Mouse (Mus musculus) hindbrain, embryonic 15.5 days (tissue): Measurements from ENCODE around the gene Cercam. TPM values are rescaled to one million over a fixed set of nuclear protein-coding genes. Genes with fewer than 3 reads are reported as not detected.

Experiments
- ATAC-seq: fragments of 200-750 bp; cut with Nextera tagmentation; 2 replicates; pipeline ENCODE4 v1.8.0; 2017; ENCODE audit warnings: low read depth, moderate number of reproducible peaks, moderate TSS enrichment; ENCODE audit not compliant: low FRiP score
- H3K27ac ChIP-seq: fragments of 300-500 bp; sonication (generic); replicated peaks from 2 replicates; pipeline ENCODE4 v1.5.1; 2015; ENCODE audit warnings: mild to moderate bottlenecking, inconsistent platforms
- H3K27me3 ChIP-seq: fragments of 300-500 bp; sonication (generic); 2 replicates; pipeline ENCODE4 v1.6.1; 2015; ENCODE audit warnings: control low read depth, inconsistent platforms
- H3K36me3 ChIP-seq: fragments of 300-500 bp; sonication (generic); 2 replicates; pipeline ENCODE4 v1.6.1; 2015; ENCODE audit warnings: control low read depth, inconsistent platforms
- H3K4me1 ChIP-seq: fragments of 300-500 bp; sonication (generic); replicated peaks from 2 replicates; pipeline ENCODE4 v1.6.1; 2015; ENCODE audit warnings: control low read depth, inconsistent platforms
- H3K4me2 ChIP-seq: fragments of 300-500 bp; sonication (generic); 2 replicates; pipeline ENCODE4 v1.6.1; 2015; ENCODE audit warnings: moderate library complexity, mild to moderate bottlenecking, inconsistent platforms
- H3K4me3 ChIP-seq: fragments of 300-500 bp; sonication (generic); 2 replicates; pipeline ENCODE4 v1.5.1; 2015; ENCODE audit warnings: mild to moderate bottlenecking, inconsistent platforms
- H3K9ac ChIP-seq: fragments of 300-500 bp; sonication (generic); 2 replicates; pipeline ENCODE4 v1.6.1; 2015; ENCODE audit warnings: inconsistent platforms
- H3K9me3 ChIP-seq: fragments of 300-500 bp; sonication (generic); 2 replicates; pipeline ENCODE4 v1.6.1; 2016; ENCODE audit warnings: control low read depth, inconsistent platforms
- WGBS: fragments of 180-500 bp; shearing (Covaris S2); methylation state at CpG from one replicate; pipeline ENCODE4 v1.1.7; 2015; 5-methylcytosine and 5-hydroxymethylcytosine counted together
- polyA plus RNA-seq: library from polyadenylated mRNA; unstranded; fragments of >200 nt; fragmentation: Nextera tagmentation; extraction: Ambion mirVana; gene quantifications from 2 replicates; pipeline ENCODE4 v1.2.1, GENCODE M21; 2015

Gene Cercam
- 22.1 and 25.9 TPM in 2 replicates for polyA plus RNA-seq

- ATAC-seq = peak; percentile 92
- Histone ChIP-seq H3K36me3 (no peaks in the 10 kb centered on the region), H3K27me3 (no peaks in the 10 kb centered on the region), H3K4me3 (peak within 1 kb of the TSS; percentile 46), H3K27ac (peak within 1 kb of the TSS; percentile 81), H3K9me3 (no peaks in the 10 kb centered on the region), H3K9ac (peak within 1 kb of the TSS; percentile 48), H3K4me1 (peaks cover 18% of the 10 kb centered on the region), H3K4me2 (peak within 1 kb of the TSS; percentile 74)
- under 1% methylated on average over 35 of the region's 44 CpGs for WGBS
These were observed at the start of gene Cercam for GRCm38 (mm10) chr2:29868949-29869645. Cercam (plus strand) TSS chr2:29869164.

- Histone ChIP-seq H3K9ac (peak overlapping the region; percentile 59; the same call in 1 of the 2 replicates), H3K27me3 (no peaks in the 10 kb centered on the region), H3K4me3 (peak overlapping the region; percentile 47), H3K27ac (peak overlapping the region; percentile 96), H3K4me1 (peaks cover 24% of the 10 kb centered on the region), H3K4me2 (peak overlapping the region; percentile 84), H3K9me3 (no peaks in the 10 kb centered on the region), H3K36me3 (peaks cover 25% of the 10 kb centered on the region)
- WGBS = 3% methylated on average over 2 of the region's 2 CpGs
- no peak for ATAC-seq
These were observed 49.6 kb upstream of the Cercam start for GRCm38 (mm10) chr2:29819363-29819762.

- peaks cover 17% of the 10 kb centered on the region for H3K36me3 ChIP-seq
- no peaks in the 10 kb centered on the region for H3K27me3 ChIP-seq
- no peaks in the 10 kb centered on the region for H3K9me3 ChIP-seq
- ATAC-seq = peak; percentile 78
- H3K4me2 ChIP-seq = peak within 1 kb of the TSS; percentile 84
- peaks cover 24% of the 10 kb centered on the region for H3K4me1 ChIP-seq
- peak within 1 kb of the TSS; percentile 47 for H3K4me3 ChIP-seq
- H3K9ac ChIP-seq = peak within 1 kb of the TSS; percentile 59
- WGBS = under 1% methylated on average over 35 of the region's 35 CpGs
- H3K27ac ChIP-seq = peak within 1 kb of the TSS; percentile 96
These were observed 48.7 kb upstream of the Cercam start, which contains the start of gene Urm1 for GRCm38 (mm10) chr2:29820025-29820817. Urm1 (plus strand) TSS chr2:29820075.

- Histone ChIP-seq H3K9me3 (no peaks in the 10 kb centered on the region), H3K4me3 (peak overlapping the region; percentile 64), H3K9ac (peak overlapping the region; percentile 57), H3K4me1 (peaks cover 16% of the 10 kb centered on the region), H3K27ac (peak overlapping the region; percentile 89), H3K36me3 (no peaks in the 10 kb centered on the region), H3K4me2 (peak overlapping the region; percentile 60), H3K27me3 (no peaks in the 10 kb centered on the region)
- 6% methylated on average over 11 of the region's 11 CpGs for WGBS
- peak; percentile 7 for ATAC-seq
These were observed 42.5 kb upstream of the Cercam start for GRCm38 (mm10) chr2:29826318-29826925.

GRCm38 (mm10) chr2:29826926-29827708 lies 41.8 kb upstream of the Cercam start:
- peaks cover 16% of the 10 kb centered on the region for H3K4me1 ChIP-seq
- peak overlapping the region; percentile 89 for H3K27ac ChIP-seq
- peak overlapping the region; percentile 85 for H3K4me2 ChIP-seq
- under 1% methylated on average over 48 of the region's 48 CpGs for WGBS
- no peaks in the 10 kb centered on the region for H3K27me3 ChIP-seq
- no peaks in the 10 kb centered on the region for H3K36me3 ChIP-seq
- peak overlapping the region; percentile 64 for H3K4me3 ChIP-seq
- ATAC-seq = peak; percentile 98
- peak overlapping the region; percentile 60 for H3K9ac ChIP-seq
- no peaks in the 10 kb centered on the region for H3K9me3 ChIP-seq

- no peaks in the 10 kb centered on the region for H3K27me3 ChIP-seq
- H3K9ac ChIP-seq = peak overlapping the region; percentile 60
- H3K4me2 ChIP-seq = peak overlapping the region; percentile 85
- 5% methylated on average over 12 of the region's 12 CpGs for WGBS
- H3K4me1 ChIP-seq = peaks cover 16% of the 10 kb centered on the region
- no peak; the same call in 1 of the 2 replicates for ATAC-seq
- H3K27ac ChIP-seq = peak overlapping the region; percentile 74; the same call in 1 of the 2 replicates
- H3K9me3 ChIP-seq = no peaks in the 10 kb centered on the region
- H3K4me3 ChIP-seq = peak overlapping the region; percentile 64
- 0 out of 2 replicates have a peak, but pooled peaks cover 3% of the 10 kb centered on the region for H3K36me3 ChIP-seq
These were observed 41.3 kb upstream of the Cercam start for GRCm38 (mm10) chr2:29827709-29828024.

- H3K27ac ChIP-seq = no peak overlapping the region
- no peak overlapping the region for H3K4me2 ChIP-seq
- H3K9ac ChIP-seq = no peak overlapping the region
- no peak overlapping the region for H3K4me3 ChIP-seq
- ATAC-seq = no peak
- H3K27me3 ChIP-seq = no peaks in the 10 kb centered on the region
- WGBS = 83% methylated on average over 4 of the region's 4 CpGs
- no peaks in the 10 kb centered on the region for H3K9me3 ChIP-seq
- peaks cover 6% of the 10 kb centered on the region; the same call in 1 of the 2 replicates for H3K36me3 ChIP-seq
- H3K4me1 ChIP-seq = peaks cover 16% of the 10 kb centered on the region
These were observed 37.9 kb upstream of the Cercam start for GRCm38 (mm10) chr2:29831106-29831505.

GRCm38 (mm10) chr2:29833796-29834195 lies 35.2 kb upstream of the Cercam start:
- no peak overlapping the region for H3K27ac ChIP-seq
- WGBS = 92% methylated on average over 5 of the region's 5 CpGs
- ATAC-seq = no peak
- no peak overlapping the region for H3K9ac ChIP-seq
- no peak overlapping the region for H3K4me3 ChIP-seq
- H3K9me3 ChIP-seq = no peaks in the 10 kb centered on the region
- H3K36me3 ChIP-seq = peaks cover 6% of the 10 kb centered on the region; the same call in 1 of the 2 replicates
- no peaks in the 10 kb centered on the region for H3K27me3 ChIP-seq
- peaks cover 4% of the 10 kb centered on the region for H3K4me1 ChIP-seq
- no peak overlapping the region for H3K4me2 ChIP-seq

- no peak overlapping the region for H3K9ac ChIP-seq
- no peak overlapping the region for H3K4me2 ChIP-seq
- peaks cover 20% of the 10 kb centered on the region for H3K4me1 ChIP-seq
- 0 out of 2 replicates have a peak, but pooled peaks have one; percentile 33 for ATAC-seq
- peaks cover 6% of the 10 kb centered on the region; the same call in 1 of the 2 replicates for H3K36me3 ChIP-seq
- H3K27me3 ChIP-seq = no peaks in the 10 kb centered on the region
- H3K27ac ChIP-seq = peak overlapping the region; percentile 58
- no peaks in the 10 kb centered on the region for H3K9me3 ChIP-seq
- 8% methylated on average over 2 of the region's 2 CpGs for WGBS
- no peak overlapping the region for H3K4me3 ChIP-seq
These were observed 33.5 kb upstream of the Cercam start for GRCm38 (mm10) chr2:29835391-29835899.

GRCm38 (mm10) chr2:29839460-29839859 lies 29.5 kb upstream of the Cercam start:
- Histone ChIP-seq H3K27me3 (no peaks in the 10 kb centered on the region), H3K9ac (no peak overlapping the region), H3K27ac (peak overlapping the region; percentile 13; the same call in 1 of the 2 replicates), H3K9me3 (no peaks in the 10 kb centered on the region), H3K36me3 (peaks cover 9% of the 10 kb centered on the region), H3K4me2 (no peak overlapping the region), H3K4me3 (no peak overlapping the region), H3K4me1 (peaks cover 33% of the 10 kb centered on the region)
- peak; percentile 49; the same call in 1 of the 2 replicates for ATAC-seq
- WGBS = 13% methylated on average over 4 of the region's 4 CpGs
